Mouse (Mus musculus): ENCODE data around the gene Ksr2.

Ksr2 gene

DNA sequence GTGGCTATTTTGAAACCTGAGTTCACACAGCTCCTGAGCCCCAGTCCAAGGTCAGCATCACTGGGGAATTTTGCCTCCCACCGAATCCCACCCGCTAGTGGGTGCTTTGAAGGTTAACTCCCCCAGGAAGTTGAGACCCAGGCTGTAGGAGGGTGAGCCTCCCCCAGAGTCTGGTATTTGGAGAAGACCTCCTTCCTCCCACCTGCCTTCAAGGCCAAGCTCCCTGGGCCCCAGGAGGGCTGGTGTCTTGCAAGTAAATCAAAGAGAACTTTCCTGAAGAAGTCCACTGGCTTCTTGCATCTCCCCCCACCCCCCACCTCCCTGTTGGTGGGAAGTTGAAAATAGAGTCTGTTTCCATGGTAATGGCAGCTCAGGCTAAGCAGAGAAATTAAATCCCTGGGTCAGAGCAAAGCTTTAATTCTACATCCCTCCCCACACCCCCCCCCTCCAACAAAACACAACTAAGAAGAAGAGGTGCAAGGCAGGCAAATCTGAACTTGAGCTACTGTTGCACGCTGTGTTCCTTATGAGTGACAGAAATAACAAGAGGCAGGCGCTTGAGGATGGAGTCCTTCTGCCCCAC is 274.1 kb downstream of the Ksr2 start:
- DNase-seq (ENCODE audit: low spot score in 2 of 2) = no peak

DNA sequence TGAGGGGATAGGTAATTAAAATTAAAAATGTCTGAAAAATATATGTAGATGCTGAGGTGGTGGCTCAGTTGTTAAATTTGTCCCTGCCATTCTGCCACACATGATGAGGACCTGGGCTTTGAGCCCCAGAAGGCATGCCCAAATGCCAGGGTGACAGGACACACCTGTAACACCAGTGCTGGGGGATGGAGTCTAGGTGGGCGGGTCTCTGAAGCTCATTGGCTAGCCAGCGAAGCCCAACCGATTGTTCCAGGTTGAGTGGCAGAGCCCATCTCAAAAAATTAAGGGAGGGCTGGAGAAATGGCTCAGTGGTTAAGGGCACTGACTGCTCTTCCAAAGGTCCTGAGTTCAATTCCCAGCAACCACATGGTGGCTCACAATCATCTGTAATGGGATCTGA is 274.9 kb downstream of the Ksr2 start:
- no peak for DNase-seq (ENCODE audit: low spot score in 2 of 2)

DNA sequence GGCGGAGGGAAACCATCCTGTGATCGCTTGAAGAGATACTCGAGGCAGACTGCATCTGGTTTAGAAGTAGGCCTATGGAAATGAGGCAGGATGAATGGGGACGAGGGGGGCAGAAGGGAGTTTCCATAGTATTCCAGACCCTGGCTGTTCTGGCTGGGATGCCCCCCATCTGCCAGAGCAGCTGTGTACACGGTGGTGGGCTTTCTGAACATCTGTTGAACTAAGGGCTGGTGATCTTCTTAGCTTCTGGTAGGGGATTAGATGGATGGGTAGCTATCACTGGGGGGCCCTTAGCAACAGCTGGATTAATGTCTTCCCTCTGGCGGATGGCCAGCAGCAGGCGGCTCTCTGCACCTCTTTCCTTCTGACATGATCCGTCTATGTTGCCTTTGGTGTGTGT is 276.0 kb downstream of the Ksr2 start:
- DNase-seq (ENCODE audit: low spot score in 2 of 2) = no peak

DNA sequence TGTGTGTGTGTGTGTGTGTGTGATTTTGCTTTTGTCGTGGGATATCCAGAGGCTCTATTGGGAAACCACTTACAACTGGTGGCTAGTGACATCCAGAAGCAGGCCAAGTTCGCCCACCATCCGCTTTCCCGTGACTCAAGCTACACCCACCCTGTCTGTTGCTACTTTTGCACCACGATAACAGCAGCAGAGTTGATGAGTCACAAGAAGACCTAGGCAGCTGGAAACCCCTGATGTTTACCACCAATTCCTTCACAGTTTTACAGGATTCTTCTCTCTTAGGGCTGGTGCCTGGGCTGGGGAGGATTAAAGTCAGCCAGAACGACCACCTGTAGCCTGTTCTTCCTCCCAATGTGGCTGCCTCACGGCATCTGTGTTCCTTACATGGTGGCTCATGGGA is 277.5 kb downstream of the Ksr2 start:
- no peak for DNase-seq (ENCODE audit: low spot score in 2 of 2)

DNA sequence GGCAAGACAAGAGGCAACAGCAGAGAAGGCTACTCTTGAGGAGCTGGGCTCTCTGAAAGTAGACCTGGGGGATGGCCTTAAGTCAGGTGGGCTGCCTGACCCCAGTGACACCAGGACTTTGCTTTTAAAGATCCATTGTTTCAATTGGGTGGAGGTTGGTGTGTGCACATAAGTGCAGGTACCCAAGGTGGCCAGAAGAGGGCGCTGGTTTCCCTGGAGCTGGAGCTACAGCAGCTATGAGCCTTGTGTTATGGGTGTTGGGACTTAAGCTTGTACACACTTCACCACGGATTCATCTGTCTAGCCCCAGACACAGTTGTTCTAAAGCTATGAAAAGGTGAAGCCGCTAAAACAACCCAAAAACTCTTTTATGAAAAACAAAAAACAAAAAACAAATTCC is 279.8 kb downstream of the Ksr2 start:
- no peak for DNase-seq (ENCODE audit: low spot score in 2 of 2)

DNA sequence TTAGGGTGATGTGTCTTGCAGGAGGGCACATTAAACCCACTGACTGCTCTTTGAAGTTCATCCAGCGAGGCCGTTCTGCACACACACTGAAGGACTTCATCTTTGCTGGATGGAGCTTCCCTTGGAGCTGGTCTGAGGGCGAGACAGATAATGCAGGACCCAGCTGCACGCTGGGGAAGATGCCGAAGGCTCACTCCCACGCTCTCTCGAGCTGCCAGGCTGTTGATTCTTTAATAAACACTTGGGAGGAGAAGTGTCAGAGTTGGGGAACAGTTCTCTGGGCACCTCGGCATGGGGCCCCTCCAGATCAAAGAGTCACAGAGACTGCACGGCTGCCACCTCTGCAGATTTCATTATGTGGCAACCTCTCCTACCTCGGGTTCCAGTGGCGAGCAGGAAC is 280.8 kb downstream of the Ksr2 start:
- DNase-seq (ENCODE audit: low spot score in 2 of 2) = no peak

DNA sequence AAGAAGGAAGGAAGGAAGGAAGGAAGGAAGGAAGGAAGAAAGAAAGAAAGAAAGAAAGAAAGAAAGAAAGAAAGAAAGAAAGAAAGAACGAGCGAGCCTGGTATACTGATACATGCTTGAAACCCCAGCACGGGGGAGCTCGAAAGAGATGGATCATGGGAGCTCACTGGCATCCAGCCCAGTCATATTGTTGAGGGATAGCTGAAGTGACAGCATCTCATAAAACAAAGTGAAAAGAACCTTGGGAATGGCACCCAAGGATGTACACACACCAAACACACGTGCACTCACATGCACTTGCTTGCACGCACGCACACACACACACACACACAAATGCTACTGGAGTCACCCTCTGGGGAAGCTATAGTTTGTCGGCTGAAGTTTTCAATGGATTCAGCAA is 282.6 kb downstream of the Ksr2 start:
- no peak for DNase-seq (ENCODE audit: low spot score in 2 of 2)

DNA sequence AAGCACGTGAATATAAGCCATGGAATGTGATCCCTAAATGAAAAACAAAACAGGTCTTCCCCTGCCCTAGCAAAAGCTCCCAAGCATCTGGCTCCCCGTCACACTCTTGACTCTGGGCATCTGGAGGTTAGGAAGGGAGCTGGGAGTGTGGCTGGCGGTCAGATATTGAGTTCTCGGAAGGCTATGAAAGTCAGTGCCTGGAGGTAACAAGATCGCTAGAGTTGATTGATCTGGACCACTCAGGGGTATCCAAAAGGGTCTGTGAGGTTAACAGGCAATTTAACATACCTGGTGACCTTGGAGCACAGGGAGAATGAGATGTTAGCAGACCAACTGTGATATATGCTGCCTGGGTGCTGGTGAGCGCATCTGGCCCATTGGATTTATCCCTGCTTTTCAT is 283.8 kb downstream of the Ksr2 start:
- DNase-seq (ENCODE audit: low spot score in 2 of 2) = no peak

DNA sequence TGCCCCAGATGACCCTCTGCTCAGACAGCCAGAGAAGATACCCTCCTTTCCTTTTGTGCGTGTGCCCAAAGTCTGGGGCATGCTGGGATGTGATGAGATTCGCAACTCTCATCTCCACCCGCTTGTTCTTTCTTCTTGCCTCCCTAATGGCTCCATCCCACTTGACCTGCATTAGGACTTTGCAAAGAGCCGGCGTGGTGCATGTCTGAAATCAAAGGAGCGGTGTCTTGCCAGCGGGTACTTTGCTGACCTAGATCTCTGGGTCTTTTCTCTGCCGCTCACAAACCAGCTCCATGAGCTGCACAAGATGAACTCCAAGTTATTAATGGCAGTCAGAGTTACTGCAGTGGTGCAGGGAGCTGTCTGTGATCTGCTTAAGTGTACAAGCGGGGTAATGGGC is 290.6 kb downstream of the Ksr2 start:
- DNase-seq (ENCODE audit: low spot score in 2 of 2) = no peak

DNA sequence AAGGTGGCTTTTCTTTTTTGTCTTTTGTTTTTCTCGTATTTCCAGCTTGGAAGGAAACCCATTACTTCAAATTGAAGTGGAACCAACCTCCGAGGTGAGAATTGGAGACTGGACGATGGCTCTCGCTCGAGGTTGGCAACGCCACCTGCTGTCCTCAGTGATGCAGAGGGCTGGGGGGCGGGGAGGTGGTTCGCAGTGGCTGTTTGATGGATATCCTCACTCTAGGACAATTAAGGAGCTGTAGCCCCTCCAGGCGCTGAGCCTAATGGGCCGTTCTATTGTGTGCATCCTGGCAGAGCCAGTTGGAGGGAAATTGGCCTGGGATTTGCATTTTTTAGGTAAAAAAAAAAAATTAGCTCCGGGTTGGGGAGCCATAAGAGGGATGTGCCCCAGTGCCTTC is 292.8 kb downstream of the Ksr2 start:
- no peak for DNase-seq (ENCODE audit: low spot score in 2 of 2)

DNA sequence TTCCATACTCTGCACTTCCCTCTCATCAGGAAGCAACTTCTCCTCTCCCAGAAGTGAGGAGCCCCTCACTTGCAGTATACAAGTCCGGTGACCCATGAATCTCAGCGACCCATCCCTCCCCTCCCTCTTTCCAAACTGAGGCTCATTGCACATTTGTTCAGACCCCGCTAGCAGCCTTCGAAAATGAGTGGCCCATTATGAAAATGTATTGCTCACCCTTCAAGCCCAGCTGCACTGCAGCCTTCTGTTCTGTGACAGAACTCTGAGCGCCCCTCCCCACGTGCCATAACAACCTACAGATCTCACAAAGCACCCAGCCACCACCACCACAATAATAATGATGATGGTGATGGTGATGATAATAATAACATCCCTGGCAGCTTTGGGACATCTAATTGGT is 295.5 kb downstream of the Ksr2 start:
- DNase-seq (ENCODE audit: low spot score in 2 of 2) = no peak

DNA sequence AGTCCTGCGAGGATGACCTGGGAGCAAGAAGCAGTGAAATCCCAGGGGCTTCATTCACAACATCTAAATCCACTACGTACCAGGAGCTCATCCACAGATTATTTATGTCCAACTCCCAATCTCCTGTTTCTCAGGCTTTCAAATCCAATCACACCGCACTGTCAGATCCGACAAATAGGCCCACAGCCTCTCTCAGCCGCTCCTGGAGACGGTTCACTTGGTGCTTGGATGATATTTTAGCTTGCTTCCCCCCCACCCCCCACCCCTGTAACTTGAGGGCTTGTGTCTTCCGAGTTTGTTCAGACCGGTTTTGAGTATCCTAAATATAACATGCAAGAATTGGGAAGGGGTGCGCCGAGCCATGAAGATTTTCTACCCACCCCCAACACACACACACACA is 297.8 kb downstream of the Ksr2 start:
- DNase-seq (ENCODE audit: low spot score in 2 of 2) = no peak

DNA sequence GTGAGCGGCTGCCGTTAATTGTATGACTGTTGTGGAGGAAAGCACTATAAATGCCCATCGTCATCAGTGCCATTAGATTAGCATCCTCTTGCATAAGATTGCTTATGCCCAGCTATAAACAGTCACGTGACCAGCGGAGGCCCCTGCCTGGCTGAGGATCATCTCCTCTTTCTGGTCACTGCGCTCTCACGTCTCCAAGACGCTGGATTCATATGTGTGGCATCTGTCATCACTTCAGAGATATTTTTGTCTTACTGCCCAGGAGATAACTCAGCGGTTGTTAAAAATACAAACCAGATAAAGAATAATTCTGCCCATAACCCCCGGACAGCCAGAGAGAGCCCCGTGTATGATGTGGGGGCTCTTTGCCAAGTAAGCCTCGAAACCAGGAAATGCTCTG is 298.4 kb downstream of the Ksr2 start:
- DNase-seq (ENCODE audit: low spot score in 2 of 2) = no peak

DNA sequence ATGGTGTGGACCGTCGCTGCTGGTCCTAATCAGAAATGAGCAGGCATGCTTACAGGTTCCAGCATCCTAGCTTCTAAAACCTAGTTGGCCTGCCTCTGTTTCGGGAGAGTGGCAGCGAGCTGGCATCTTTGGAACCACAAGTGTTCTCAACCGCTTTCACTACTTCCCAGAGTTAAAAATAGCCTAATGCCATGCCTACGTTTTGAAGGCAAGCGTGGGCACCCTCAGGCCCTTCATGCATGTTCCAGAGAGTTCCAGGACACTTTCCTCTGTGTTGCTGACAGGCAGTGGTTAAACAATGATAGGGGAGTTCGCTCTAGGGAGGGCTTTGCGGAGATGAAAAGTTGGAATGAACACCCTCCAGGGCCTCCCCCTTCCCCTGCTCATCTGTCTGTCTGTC is 303.3 kb downstream of the Ksr2 start:
- DNase-seq (ENCODE audit: low spot score in 2 of 2) = no peak

DNA sequence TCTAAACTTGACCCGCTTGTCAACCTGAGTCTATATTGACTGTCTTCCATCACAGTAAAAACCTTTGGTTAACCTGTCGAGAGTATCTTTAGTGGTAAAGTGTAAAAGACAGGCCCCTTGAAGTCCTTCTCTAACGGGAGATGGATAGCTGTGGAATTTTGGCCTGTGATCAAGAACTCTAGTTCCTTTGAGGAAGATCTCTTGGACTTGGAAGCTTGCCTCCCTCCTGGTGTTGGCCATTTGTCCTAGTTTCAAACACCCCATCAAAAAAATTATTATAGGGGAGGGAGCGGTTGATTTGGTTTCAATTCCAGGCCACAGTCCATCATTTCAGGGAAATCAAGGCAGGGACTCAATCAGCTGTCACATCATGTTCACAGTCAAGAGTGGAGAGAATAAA is 309.5 kb downstream of the Ksr2 start:
- DNase-seq (ENCODE audit: low spot score in 2 of 2) = no peak

DNA sequence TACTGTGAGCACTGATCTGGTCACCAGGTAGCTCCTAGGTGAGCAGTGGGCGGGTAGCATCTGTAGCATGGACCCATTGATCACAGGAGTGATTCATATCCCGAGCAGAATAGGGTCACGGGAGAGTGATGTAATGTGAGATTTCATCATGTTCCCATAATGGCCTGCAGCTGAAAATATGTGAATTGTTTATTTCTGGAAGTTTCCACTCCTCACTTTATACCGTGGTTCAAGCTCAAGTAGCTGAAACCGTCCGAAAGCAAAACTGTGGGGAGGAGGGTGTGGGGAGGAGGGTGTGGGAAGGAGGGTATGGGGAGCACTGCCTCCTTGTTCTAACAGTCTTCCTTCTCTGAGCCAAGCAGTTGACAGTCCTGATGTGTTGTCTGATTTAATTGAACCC is 312.7 kb downstream of the Ksr2 start:
- DNase-seq (ENCODE audit: low spot score in 2 of 2) = no peak

DNA sequence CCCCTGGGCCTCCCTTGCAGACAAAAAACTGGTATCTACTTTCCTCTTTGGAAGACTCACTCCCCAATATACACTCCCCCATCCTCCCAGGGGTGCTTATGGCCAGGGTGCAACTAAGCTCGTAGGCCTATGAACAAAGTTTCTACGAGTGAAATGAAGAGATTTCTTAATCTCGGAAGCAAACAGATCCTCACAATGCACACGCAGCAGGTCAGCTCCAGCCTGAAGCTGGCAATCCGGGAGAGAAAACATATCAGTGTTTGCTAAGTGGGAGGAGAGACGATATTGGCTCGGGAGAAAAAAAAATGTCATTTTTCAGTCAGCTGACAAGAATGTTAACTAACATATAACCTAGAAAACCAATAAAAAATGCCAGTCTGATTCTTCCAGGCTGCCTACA is 313.3 kb downstream of the Ksr2 start:
- no peak for DNase-seq (ENCODE audit: low spot score in 2 of 2)

DNA sequence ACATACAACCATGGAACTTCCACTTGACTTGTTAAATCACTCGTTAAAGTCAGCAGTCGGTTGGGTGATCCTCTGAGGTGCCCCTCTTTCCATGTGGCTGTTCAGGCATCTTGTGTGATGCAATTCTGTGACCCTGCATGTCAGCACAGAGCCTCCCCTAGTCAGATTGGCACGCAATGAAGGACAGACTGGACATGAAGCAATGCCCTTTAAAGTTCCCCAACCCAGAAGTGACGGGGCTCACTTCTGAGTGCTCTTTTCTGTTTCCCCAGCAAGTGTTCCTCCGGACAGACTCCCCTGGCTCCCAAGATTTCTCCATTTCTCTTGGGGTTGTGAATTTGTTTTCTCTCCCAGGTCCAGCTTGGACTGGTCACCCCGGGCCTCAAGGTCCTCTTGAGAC is 317.5 kb downstream of the Ksr2 start:
- DNase-seq (ENCODE audit: low spot score in 2 of 2) = no peak

DNA sequence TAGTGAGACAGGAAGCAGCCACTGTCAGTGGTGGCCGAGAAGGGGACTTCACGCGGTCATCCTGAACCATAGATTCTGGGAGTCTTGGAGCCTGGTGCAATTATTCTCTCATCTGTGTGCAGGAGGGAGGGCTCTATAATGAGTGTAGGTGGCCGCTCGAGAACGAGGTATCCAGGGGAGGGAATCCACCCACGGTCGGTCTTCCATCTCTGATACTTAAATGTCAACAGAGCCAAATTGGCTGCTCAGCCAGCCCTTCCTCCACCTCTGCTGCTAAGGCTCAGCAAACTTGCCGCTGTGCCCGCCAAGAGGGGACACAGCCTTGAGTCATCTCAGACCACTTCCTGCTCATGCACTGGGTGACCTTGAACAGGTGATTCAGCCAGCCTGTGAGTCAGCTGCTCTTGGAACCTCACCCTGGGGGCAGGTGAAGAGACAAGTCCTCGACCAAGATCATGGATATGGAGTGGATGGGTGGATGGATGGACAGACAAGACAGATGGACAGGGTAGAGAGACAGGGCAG is 330.9 kb downstream of the Ksr2 start:
- no peak for DNase-seq (ENCODE audit: low spot score in 2 of 2)

DNA sequence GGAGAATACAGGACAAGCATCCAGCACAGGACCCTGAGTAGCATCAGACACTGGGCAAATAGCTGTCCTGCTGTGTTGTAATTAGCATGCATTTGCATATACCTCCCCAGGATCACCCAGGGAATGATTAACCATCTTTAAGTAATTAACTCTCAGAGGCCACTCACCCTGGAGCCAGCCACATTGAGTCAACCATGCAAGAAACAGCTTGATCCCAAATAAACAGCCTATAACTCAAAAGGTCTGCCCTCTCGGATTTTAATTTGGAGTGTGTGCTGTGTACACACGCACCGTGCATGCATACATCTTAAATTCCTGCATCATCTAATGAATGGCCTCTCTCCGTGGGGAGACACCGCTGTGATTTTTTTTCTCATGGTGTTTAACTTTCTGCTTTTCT is 335.6 kb downstream of the Ksr2 start:
- no peak for DNase-seq (ENCODE audit: low spot score in 2 of 2)

DNA sequence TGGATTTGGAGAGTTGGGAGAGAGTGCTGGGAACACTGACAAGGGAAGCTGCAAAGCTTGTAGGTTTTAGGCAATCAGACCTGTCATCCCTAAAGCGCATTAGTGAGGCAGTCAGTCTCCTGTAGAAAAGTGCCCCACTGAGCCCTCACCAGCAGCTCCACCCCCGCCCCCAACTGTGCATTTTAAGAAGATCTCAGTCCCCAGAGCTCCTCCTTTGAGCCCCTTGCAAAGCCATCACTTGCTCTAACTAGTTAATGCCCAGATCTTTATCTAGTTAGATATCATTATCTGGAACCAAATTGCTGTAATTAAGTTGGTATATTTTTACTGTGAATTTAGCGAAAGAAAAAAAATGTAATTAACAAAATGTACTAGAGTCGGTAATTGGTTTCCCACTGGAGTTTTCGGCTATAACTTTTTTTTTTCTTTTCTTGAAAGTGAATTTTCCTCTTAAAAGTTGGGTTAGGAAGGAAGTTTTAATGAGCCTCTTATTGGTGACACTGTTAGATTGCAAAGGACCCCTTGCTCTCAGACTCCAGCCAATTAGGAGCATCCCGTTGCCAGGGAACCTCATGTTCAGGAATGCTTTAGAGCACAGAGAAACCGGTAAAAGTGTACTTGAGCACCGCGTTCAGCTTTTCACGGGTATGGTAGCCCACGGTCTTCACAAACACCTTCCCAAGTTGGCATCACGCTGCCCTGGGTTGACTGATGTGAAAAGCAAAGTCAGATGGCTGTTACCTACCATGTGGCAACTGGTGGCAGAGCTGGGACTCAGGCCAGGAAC is 344.1 kb downstream of the Ksr2 start:
- DNase-seq (ENCODE audit: low spot score in 2 of 2) = no peak

DNA sequence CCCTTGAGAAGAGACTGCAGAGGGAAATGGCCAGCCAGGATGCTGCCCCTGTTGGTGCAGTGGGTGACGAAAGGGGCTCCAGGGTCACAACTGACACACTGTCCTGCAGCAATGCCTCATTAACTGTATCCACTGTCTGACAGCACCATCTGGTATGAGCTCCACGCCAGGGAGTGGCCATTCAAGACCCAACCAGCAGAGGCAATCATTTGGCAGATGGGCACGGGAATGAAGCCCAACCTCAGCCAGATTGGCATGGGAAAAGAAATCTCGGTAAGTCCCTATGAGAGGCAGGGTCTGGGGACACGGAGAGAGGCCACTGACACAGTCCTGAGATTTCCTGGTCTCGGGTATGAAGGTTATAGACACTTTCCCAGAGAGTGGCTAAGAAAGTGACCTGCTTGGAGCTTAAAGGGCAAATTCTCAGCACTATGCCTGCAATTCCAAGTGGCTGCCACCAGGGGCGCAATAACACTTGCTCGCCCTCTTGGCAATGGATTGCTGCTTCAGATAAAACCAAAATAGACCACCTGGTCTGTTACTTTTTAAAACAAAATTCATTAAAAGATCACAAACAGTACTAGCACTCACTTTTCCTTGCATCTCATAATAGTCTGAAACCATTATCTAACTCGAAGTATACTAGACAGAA is 347.5 kb downstream of the Ksr2 start:
- DNase-seq (ENCODE audit: low spot score in 2 of 2) = no peak

DNA sequence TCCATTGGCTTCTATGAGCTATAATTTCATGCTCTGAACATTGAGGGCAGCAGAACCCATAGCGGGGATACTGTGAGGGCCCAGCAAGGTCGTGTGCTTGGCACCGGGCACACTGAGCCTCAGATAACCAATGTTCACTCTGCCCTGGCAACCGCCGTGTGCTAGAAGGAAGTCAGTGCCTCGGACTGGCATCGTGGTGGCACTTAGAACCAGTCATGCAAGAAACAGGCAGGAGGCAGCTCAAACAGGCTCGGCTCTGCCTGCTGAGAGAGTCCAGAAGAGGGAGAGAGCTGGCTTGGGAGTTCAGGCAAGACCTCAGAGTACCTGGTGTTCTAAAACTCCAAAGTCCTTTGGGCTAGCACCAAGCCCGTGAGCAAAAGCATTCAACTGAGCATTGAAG is 350.7 kb downstream of the Ksr2 start:
- no peak for DNase-seq (ENCODE audit: low spot score in 2 of 2)
